Mouse (Mus musculus) kidney, postnatal 14 days (tissue): ENCODE measurements at regions not wholly inside any gene's neighbourhood (a gene's known extent, or its start where the extent isn't known, plus 50 kb on each side); places are given as distances from the start of the nearest gene placed in this dataset.

Experiments
- DNase-seq: peaks from one replicate; pipeline ENCODE4 v3.0.0; 2022; ENCODE audit warnings: mixed read lengths

- no peak for DNase-seq
These were observed 68.0 kb upstream of the Cnot2 start for GRCm38 (mm10) chr10:116649287-116649686.

- no peak for DNase-seq
These were observed 64.7 kb upstream of the Cnot2 start for GRCm38 (mm10) chr10:116646035-116646434.

GRCm38 (mm10) chr10:116645631-116646030 is 64.3 kb upstream of the Cnot2 start:
- no peak for DNase-seq

GRCm38 (mm10) chr10:116645108-116645507 is 63.8 kb upstream of the Cnot2 start:
- no peak for DNase-seq
